Mouse (Mus musculus) ES-Bruce4 (cell line): Measurements from ENCODE around the gene Arfgap1.

Experiments used
- CTCF ChIP-seq: IDR thresholded peaks from one replicate; pipeline ENCODE4 v1.8.1; 2011; ENCODE audit warnings: low read depth, low read length
- EP300 ChIP-seq: IDR thresholded peaks from 2 replicates; pipeline ENCODE4 v1.6.1; 2011; ENCODE audit warnings: low read depth, low read length; ENCODE audit not compliant: insufficient read depth
- POLR2A ChIP-seq: IDR thresholded peaks from one replicate; pipeline ENCODE4 v1.8.1; 2011; ENCODE audit warnings: low read length; ENCODE audit not compliant: insufficient read depth

DNA sequence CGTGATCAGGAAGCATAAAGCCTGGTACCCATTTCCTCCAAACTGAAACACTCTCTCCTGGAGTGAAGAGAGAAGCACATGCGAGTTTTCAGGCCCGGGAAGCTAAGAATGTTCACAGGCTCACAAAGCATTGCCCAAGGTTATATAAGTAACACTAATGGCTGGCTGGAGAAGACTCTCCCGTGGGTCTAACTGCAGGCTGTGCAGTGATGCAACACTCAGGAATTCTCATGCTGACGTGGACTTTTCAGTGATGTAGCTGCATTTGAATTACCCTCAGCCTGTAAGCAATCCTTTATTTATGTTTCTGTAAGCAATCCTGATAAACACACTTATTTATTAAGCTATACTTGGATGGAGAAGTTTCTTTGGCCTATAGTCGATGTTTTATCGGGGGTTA is 7.4 kb upstream of the Arfgap1 start:
- TF ChIP-seq CTCF (no peak), POLR2A (no peak), EP300 (no peak)
